Mouse (Mus musculus): ENCODE data around the gene Sfrp2. TPM values are rescaled to one million over a fixed set of nuclear protein-coding genes. Genes with fewer than 3 reads are reported as not detected.
A peak's percentile ranks its signal among the peaks of the same experiment; 100 is the strongest.

Sfrp2 gene
- total and polyA plus RNA-seq, 3 experiments, result 0.17 to 0.23 (median 0.17) TPM

GRCm38 (mm10) chr3:83797828-83798227, 31.7 kb downstream of the Sfrp2 start:
- H3K4me3 ChIP-seq (replicated peaks in 1 of 3; ENCODE audit: low read depth in 2 of 3, low read length in 2 of 3, poor library complexity in 1 of 3), result peak overlapping the region in 1 of 3 experiments; percentile 22
- peaks cover 0 to 10% of the 10 kb centered on the region in 2 experiments; a peak in 2 of 4 replicates for H3K4me1 ChIP-seq (ENCODE audit: control insufficient read depth in 1 of 2, insufficient read depth in 2 of 2)
- peak overlapping the region; percentile 67 for H3K4me2 ChIP-seq (ENCODE audit: insufficient read depth, low read depth, poor library complexity, severe bottlenecking)
- no peaks in the 10 kb centered on the region for H3K79me2 ChIP-seq (replicated peaks; ENCODE audit: control insufficient read depth, extremely low read depth, insufficient read depth, poor library complexity, severe bottlenecking)
- peak; percentile 83 for DNase-seq (ENCODE audit: extremely low read depth)
- peaks cover 10% of the 10 kb centered on the region for H3K9me3 ChIP-seq (replicated peaks; ENCODE audit: low read length)
- in situ Hi-C loops (cut with MboI; ENCODE audit: low pct_ligation_motif_present, low pct_unique_long_range_greater_than_20kb, low sequenced_read_pairs), result no loop called here
- no peak for TF ChIP-seq NELFE (IDR thresholded peaks at IDR 0.05; ENCODE audit: low read depth, low read length)
- TF ChIP-seq CHD2 (IDR thresholded peaks at IDR 0.05; ENCODE audit: low read length), result no peak
- TF ChIP-seq NRF1 (IDR thresholded peaks at IDR 0.05; ENCODE audit: low read depth, low read length), result no peak
- peak; percentile 95 for TF ChIP-seq SMC3 (IDR thresholded peaks at IDR 0.05; ENCODE audit: low read depth, low read length)
- TF ChIP-seq USF2 (conservative IDR thresholded peaks at IDR 0.05; ENCODE audit: low read depth, low read length), result no peak
- no peak for TF ChIP-seq SIN3A (IDR thresholded peaks at IDR 0.05; ENCODE audit: low read length)
- TF ChIP-seq GABPA (IDR thresholded peaks at IDR 0.05; ENCODE audit: insufficient replicate concordance, low read depth, low read length), result no peak
- TF ChIP-seq MEF2A (IDR thresholded peaks at IDR 0.05; ENCODE audit: borderline replicate concordance, low read depth, low read length), result no peak
- no peak for TF ChIP-seq UBTF (IDR thresholded peaks at IDR 0.05; ENCODE audit: low read depth, low read length)
- TF ChIP-seq CHD1 (IDR thresholded peaks at IDR 0.05; ENCODE audit: low read depth, low read length), result no peak
- TF ChIP-seq JUND (conservative IDR thresholded peaks at IDR 0.05; ENCODE audit: low read depth, low read length), result no peak
- TF ChIP-seq POLR2A (IDR thresholded peaks at IDR 0.05; ENCODE audit: low read depth, low read length), result no peak
- TF ChIP-seq JUN (IDR thresholded peaks at IDR 0.05; ENCODE audit: insufficient read depth, low read depth, low read length), result no peak
- no peak for TF ChIP-seq TBP (conservative IDR thresholded peaks at IDR 0.05; ENCODE audit: low read depth, low read length)
- TF ChIP-seq PAX5 (IDR thresholded peaks at IDR 0.05; ENCODE audit: low read length), result no peak
- no peak for TF ChIP-seq USF1 (IDR thresholded peaks at IDR 0.05; ENCODE audit: low read depth, low read length)
- no peak for TF ChIP-seq ZKSCAN1 (IDR thresholded peaks at IDR 0.05; ENCODE audit: borderline replicate concordance, low read depth, low read length)
- TF ChIP-seq MAFK (IDR thresholded peaks at IDR 0.05; ENCODE audit: insufficient replicate concordance, low read length), result no peak
- TF ChIP-seq POLR2AphosphoS2 (IDR thresholded peaks at IDR 0.05; ENCODE audit: low read depth, low read length), result no peak
- TF ChIP-seq MXI1 (IDR thresholded peaks at IDR 0.05; ENCODE audit: low read depth, low read length), result no peak; the same call in 1 of the 2 replicates
- no peak for TF ChIP-seq HCFC1 (IDR thresholded peaks at IDR 0.05; ENCODE audit: low read depth, low read length)
- peak; percentile 63 to 97 for TF ChIP-seq CTCF (conservative IDR thresholded peaks at IDR 0.05 in 1 of 2, IDR thresholded peaks at IDR 0.05 in 1 of 2; ENCODE audit: low read depth in 2 of 2, low read length in 2 of 2)
- TF ChIP-seq ETS1 (conservative IDR thresholded peaks at IDR 0.05; ENCODE audit: low read depth, low read length), result no peak
- TF ChIP-seq ZNF384 (IDR thresholded peaks at IDR 0.05; ENCODE audit: low read depth, low read length), result no peak
- no peak for TF ChIP-seq MAZ (IDR thresholded peaks at IDR 0.05; ENCODE audit: low read depth, low read length)
- TF ChIP-seq ELF1 (IDR thresholded peaks at IDR 0.05; ENCODE audit: low read depth, low read length), result no peak
- TF ChIP-seq IRF4 (IDR thresholded peaks at IDR 0.05; ENCODE audit: low read depth, low read length), result no peak
- 0 out of 2 replicates have a peak, but pooled peaks have one; percentile 42 for TF ChIP-seq MAX (IDR thresholded peaks at IDR 0.05; ENCODE audit: low read length)
- no peak for TF ChIP-seq TCF12 (IDR thresholded peaks at IDR 0.05; ENCODE audit: low read depth, low read length)
- TF ChIP-seq MYC (IDR thresholded peaks at IDR 0.05; ENCODE audit: low read depth, low read length), result peak; percentile 88
- peak; percentile 36 for TF ChIP-seq ZC3H11A (IDR thresholded peaks at IDR 0.05; ENCODE audit: low read depth, low read length)
- no peak for TF ChIP-seq KAT2A (IDR thresholded peaks at IDR 0.05; ENCODE audit: insufficient replicate concordance, low read length)
- no peak for TF ChIP-seq RCOR1 (conservative IDR thresholded peaks at IDR 0.05; ENCODE audit: low read depth, low read length)
- no peak for TF ChIP-seq EP300 (IDR thresholded peaks at IDR 0.05; ENCODE audit: low read length)
- peak; percentile 94 for TF ChIP-seq RAD21 (IDR thresholded peaks at IDR 0.05; ENCODE audit: low read depth, low read length)
- TF ChIP-seq E2F4 (IDR thresholded peaks at IDR 0.05; ENCODE audit: insufficient replicate concordance, low read depth, low read length), result no peak
- no peak for TF ChIP-seq ZMIZ1 (IDR thresholded peaks at IDR 0.05; ENCODE audit: low read depth, low read length)
- peak; percentile 25; the same call in 1 of the 2 replicates for TF ChIP-seq BHLHE40 (IDR thresholded peaks at IDR 0.05; ENCODE audit: low read depth, low read length)
- no peak overlapping the region for H3K27ac ChIP-seq (ENCODE audit: insufficient read depth, low read depth)
- H3K9ac ChIP-seq (ENCODE audit: insufficient read depth, low read depth), result peak overlapping the region; percentile 61; the same call in 1 of the 2 replicates
- dilution Hi-C loops (cut with MboI; ENCODE audit: extremely low pct_ligation_motif_present, extremely low pct_unique_long_range_greater_than_20kb, low sequenced_read_pairs), result no loop called here
- H3K27me3 ChIP-seq (replicated peaks), result no peaks in the 10 kb centered on the region
- no peaks in the 10 kb centered on the region for H3K36me3 ChIP-seq (replicated peaks in 1 of 2; ENCODE audit: control insufficient read depth in 1 of 2, insufficient read depth in 1 of 2, low read length in 1 of 2)
